Mouse (Mus musculus): Measurements from ENCODE around the gene Spaca7.

The Spaca7 gene

GRCm38 (mm10) chr8:12572814-12573534 lies at the start of gene Spaca7:
TSS of gene Spaca7 (plus strand) at chr8:12573029.
- in situ Hi-C loops (cut with MboI, MseI), result loop anchor here (25.0 kb wide), 1 partner anchor 586 kb away; no protein-coding TSS in a partner anchor

- in situ Hi-C loops (cut with MboI, MseI), result no loop called here
These were observed 48.5 kb upstream of the Spaca7 start for GRCm38 (mm10) chr8:12524279-12524678.

- in situ Hi-C loops (cut with MboI, MseI), result no loop called here
These were observed 44.2 kb upstream of the Spaca7 start for GRCm38 (mm10) chr8:12528659-12529058.

- in situ Hi-C loops (cut with MboI, MseI), result no loop called here
These were observed 37.2 kb upstream of the Spaca7 start for GRCm38 (mm10) chr8:12535617-12536016.

DNA sequence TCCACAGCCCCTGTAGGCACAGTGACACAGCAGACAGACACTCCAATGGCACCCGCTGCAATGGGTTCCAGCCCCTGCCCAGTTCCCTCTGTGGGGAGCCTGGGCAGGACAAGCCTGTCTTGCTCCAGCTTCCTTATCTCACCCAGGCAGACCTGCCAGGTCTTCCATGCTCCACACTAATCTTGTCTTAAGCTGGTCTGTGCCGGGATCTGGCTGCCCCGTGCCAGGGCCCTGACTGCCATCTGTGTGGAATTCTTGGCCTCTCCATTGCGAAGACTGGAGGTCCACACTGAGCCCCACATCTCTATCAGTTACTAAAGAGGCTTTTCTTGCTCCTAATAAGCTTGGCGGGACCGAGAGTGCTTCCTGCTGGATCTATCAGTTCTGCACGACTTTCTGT lies 36.5 kb upstream of the Spaca7 start:
- in situ Hi-C loops (cut with MboI, MseI), result no loop called here

DNA sequence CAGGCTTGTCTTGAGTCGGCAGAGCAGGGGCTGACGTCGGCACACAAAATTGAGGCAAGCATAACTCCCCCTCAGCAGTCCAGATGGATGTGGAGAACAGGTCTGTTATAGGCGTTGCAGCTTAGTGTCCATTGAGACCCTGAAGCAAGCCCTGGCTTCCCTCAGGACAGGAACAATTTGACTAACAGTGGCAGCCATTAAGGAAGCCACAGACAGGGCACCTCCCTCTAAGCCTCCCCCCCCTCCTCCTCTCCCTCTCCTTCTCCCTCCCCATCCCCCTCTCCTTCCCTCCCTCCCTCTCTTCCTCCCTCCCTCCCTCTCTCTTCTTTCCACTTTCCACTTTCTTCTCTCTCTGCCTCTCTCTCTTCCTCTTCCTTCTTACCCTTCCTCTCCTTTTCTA lies 27.6 kb upstream of the Spaca7 start:
- in situ Hi-C loops (cut with MboI, MseI), result no loop called here

DNA sequence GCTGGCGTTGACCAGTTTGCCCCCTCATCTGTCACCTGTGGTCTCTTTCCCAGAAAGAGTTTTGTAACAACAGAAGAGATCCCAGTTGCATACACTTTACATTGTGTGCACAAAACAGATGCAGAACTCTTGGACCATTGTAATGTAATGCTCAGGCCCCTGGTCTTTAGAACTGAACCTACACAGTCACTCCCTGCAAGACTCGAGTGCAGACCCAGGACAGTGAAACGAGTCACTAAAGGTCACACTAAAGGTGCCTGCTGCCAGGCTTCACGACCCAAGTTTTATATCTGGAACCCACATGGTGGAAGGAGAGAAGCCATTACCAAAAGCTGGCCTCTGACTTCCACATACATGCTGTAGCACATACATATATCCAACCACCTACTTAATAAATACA lies 27.2 kb upstream of the Spaca7 start:
- in situ Hi-C loops (cut with MboI, MseI), result no loop called here

- in situ Hi-C loops (cut with MboI, MseI), result no loop called here
These were observed 25.2 kb upstream of the Spaca7 start for GRCm38 (mm10) chr8:12547466-12548220.

DNA sequence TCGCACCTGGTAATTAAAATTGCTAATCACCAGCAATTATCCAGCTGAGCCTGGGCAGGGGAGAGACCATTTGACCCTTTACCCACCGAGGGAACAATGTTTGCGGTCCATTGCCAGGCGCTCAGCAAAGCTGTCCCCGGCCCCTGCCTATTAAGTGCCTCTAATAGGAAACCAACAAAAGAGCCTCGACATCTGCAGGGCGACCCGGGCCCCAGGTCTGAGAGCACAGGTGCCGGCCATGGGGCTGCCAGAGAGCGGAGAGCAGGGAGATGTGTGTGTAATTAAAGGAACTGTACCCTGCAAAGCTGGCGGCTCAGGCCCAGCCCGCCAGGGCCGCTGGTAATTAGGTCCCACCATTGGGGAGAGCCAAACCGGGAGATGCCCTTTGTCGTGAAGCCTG lies 24.6 kb upstream of the Spaca7 start:
- in situ Hi-C loops (cut with MboI, MseI), result no loop called here

DNA sequence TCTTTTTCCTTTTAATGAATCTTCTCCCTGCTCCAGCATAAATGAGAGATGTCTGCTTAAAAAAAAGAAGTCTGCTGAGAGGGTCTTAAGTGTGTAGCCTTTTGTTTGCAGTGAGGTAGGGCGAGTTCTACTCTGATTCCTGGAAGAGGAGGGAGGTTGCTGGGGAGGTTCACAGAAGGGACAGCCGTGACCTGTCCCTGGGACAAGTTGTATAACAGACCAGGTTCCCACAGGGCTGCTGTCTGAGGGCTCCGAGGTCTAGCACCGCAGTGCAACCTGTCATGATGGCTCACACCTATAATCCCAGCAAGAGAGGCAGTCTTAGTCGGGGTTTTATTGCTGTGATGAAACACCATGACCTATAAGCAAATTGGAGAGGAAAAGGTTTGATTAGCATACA lies 24.1 kb upstream of the Spaca7 start:
- in situ Hi-C loops (cut with MboI, MseI), result no loop called here

GRCm38 (mm10) chr8:12555515-12556145 lies 17.2 kb upstream of the Spaca7 start:
- in situ Hi-C loops (cut with MboI, MseI), result loop anchor here (25.0 kb wide), 1 partner anchor 568 kb away; no protein-coding TSS in a partner anchor

- in situ Hi-C loops (cut with MboI, MseI), result loop anchor here (25.0 kb wide), 1 partner anchor 571 kb away; no protein-coding TSS in a partner anchor
These were observed 14.0 kb upstream of the Spaca7 start for GRCm38 (mm10) chr8:12558786-12559185.

- in situ Hi-C loops (cut with MboI, MseI), result loop anchor here (25.0 kb wide), 1 partner anchor 574 kb away; no protein-coding TSS in a partner anchor
These were observed 11.3 kb upstream of the Spaca7 start for GRCm38 (mm10) chr8:12561403-12561960.

DNA sequence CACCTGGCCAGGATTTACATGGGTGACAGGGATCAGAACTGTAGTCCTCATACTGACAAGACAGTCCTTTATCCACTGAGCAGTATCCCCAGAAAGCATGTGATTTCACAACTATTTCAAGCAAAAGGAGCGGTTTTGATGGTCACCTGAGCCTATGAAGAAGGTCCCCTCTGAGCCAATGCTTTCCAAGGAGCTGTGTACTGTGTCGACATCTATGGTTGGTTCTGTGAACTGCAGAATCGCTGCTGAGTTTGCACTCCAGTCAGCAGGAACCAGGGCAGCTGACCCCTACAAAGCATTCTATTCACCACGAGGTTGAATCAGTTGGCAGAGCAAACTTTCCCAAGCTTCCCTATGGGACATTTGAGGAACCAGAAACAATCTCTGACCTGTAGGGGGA lies 8.5 kb upstream of the Spaca7 start:
- in situ Hi-C loops (cut with MboI, MseI), result loop anchor here (25.0 kb wide), 1 partner anchor 577 kb away; no protein-coding TSS in a partner anchor

DNA sequence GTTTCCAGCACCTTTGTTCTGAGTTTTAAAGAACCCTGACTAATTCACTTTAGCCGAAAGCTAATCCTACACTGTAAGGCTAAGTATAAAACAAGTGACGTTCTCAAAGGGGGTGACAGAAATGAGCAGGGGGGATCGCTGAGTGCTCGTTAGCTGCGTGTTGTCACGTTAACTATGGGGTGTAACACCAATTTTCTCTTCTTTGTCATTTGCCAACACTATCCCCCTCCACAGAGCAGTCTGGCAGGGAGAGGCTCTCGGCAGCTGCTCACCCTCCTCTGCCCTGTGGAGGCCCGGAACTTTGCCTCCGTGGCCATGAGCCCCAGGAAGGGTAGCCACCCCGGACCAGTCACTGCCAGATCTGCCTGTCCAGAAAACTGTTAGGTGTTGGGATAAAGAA lies 7.3 kb upstream of the Spaca7 start:
- in situ Hi-C loops (cut with MboI, MseI), result loop anchor here (25.0 kb wide), 1 partner anchor 578 kb away; no protein-coding TSS in a partner anchor

- in situ Hi-C loops (cut with MboI, MseI), result loop anchor here (25.0 kb wide), 1 partner anchor 579 kb away; no protein-coding TSS in a partner anchor
These were observed 6.3 kb upstream of the Spaca7 start for GRCm38 (mm10) chr8:12566509-12566908.

GRCm38 (mm10) chr8:12576003-12576402 lies 3.2 kb downstream of the Spaca7 start:
- in situ Hi-C loops (cut with MboI, MseI), result loop anchor here in 1 of 2 experiments (25.0 kb wide), 1 partner anchor 1189 kb away; no protein-coding TSS in a partner anchor

GRCm38 (mm10) chr8:12576739-12577138 lies 3.9 kb downstream of the Spaca7 start:
- in situ Hi-C loops (cut with MboI, MseI), result loop anchor here in 1 of 2 experiments (25.0 kb wide), 1 partner anchor 1189 kb away; no protein-coding TSS in a partner anchor

GRCm38 (mm10) chr8:12579339-12579999 lies 6.6 kb downstream of the Spaca7 start:
- in situ Hi-C loops (cut with MboI, MseI), result loop anchor here in 1 of 2 experiments (25.0 kb wide), 1 partner anchor 1192 kb away; no protein-coding TSS in a partner anchor

DNA sequence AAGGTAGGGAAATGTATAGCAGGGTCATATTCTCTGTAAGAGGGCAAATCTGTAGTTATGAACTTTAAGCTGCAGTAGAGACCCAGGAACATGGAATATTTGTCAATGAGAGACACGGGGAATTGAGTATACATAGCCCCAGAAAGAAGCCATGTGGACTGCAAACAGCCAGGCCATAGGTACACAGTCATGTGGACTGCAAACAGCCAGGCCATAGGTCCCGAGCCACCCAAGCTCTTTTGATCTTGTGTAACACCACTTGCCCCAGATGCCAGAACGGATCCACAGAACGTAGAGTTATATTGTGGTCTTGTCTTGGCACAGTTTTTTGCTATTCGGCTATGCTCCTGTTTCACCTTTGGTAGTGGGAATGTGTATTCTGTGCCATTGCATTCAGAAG lies 11.0 kb downstream of the Spaca7 start:
- in situ Hi-C loops (cut with MboI, MseI), result loop anchor here (10.0 to 25.0 kb wide), 3 partner anchors 919 to 1196 kb away; no protein-coding TSS in a partner anchor

GRCm38 (mm10) chr8:12607223-12607622 lies 34.4 kb downstream of the Spaca7 start:
- in situ Hi-C loops (cut with MboI, MseI), result loop anchor here in 1 of 2 experiments (5.0 to 10.0 kb wide), 2 partner anchors 65 to 642 kb away; partner anchors contain the start of gene Tubgcp3
